Mouse (Mus musculus): ENCODE data around the gene Ubqln1.

DNA sequence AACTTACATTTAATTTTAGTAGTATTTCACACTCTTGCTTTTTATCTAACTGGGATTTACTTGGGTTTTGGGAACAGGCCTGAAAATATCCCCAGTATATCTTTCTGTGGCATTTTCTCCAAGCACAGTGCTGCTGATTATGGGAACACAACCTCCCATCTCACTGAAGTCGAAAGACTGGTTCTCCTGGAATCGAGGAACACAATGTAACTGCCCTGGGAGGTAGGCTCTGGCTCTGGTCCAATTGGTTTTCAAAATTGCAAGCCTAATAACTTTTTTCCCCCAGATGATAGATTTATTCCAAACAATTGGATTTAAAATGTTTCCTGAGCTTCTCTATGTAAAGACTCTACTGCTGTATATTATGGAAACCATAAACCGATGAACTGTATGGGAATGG, 4.8 kb upstream of the Ubqln1 start:
- TF ChIP-seq POLR2A (IDR thresholded peaks at IDR 0.05; ENCODE audit: borderline replicate concordance, low read depth, low read length) (no peak), CTCF (IDR thresholded peaks at IDR 0.05; ENCODE audit: low read depth, low read length) (no peak)
